Mouse (Mus musculus) thymus, adult 2 months (tissue): ENCODE measurements around the gene Rhot1.

Source experiments
- CTCF ChIP-seq: fragments of 200-500 bp; IDR thresholded peaks from 2 replicates; pipeline ENCODE4 v1.5.1; 2012; ENCODE audit warnings: mild to moderate bottlenecking, control low read depth, low read length, moderate library complexity, borderline replicate concordance; ENCODE audit not compliant: control insufficient read depth, poor library complexity, insufficient read depth; ENCODE audit errors: extremely low read depth
- POLR2A ChIP-seq: fragments of 200-500 bp; IDR thresholded peaks from 2 replicates; pipeline ENCODE4 v1.6.1; 2012; ENCODE audit warnings: mild to moderate bottlenecking, low read length, control low read depth, moderate library complexity; ENCODE audit not compliant: control insufficient read depth, poor library complexity, insufficient read depth; ENCODE audit errors: extremely low read depth

DNA sequence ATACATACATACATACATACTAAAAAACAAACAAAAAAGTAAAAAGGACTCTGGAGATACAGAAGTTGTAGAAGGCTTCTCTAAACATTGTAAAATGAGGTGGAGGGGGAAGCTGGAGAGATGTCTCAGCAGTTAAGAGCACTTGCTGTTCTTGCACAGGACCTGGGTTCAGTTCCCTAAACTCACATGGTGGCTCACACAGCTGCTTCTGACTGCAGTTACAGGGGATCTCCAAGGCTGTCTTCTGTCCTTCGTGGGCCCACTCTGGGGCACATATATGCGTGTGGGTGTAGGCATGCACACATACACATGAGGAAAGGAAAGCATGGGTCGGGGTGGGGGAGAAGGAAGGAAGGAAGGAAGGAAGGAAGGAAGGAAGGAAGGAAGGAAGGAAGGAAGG, 39.2 kb upstream of the Rhot1 start:
- TF ChIP-seq CTCF, result no peak
- TF ChIP-seq POLR2A, result no peak
